ENCODE assay signal across 22 mouse cellular contexts in the genomic region with DNA sequence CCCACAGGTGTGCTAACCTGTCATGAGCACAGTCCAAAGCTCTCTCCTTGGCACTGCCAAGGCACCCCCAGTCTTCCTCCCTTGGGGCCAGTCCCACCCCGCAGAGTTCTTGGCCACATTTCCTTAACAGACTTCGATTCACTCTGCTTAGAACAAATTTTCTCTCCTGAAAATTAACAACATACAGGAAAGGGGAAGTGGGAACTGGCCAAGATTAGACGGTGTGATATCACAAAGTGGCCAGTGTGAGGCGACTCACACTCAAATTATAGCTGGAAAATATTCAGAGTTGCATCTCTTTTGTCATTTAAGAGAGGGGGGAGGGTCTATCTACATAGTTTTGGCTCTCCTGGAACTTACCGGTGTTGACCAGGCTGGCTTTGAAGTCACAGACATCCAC. TPM values are rescaled to one million over a fixed set of nuclear protein-coding genes. Genes with fewer than 3 reads are reported as not detected.
DNase-seq lines count a peak whose midpoint lies in the region; ATAC-seq and TF ChIP-seq lines count a peak whose summit lies in the region.
"Had no signal": no experiment of that assay in that cellular context is flagged by ENCODE, and none has a peak within 500 bp of the region (broad histone marks: within the 10 kb centered on the region; RNA-seq: fewer than 3 reads in every experiment).

No protein-coding gene starts in this region.

- H3K27ac ChIP-seq in layer of hippocampus, adult 2 months: no peak overlapping the region
- H3K27ac ChIP-seq: gastrocnemius, adult 2 months; heart, adult 2 months; hindbrain, embryonic 12.5 days; limb, embryonic 10.5 days; lung, embryonic 15.5 days had no signal

- no peak overlapping the region for H3K4me3 ChIP-seq in layer of hippocampus, adult 2 months
- H3K4me3 ChIP-seq: erythroblast, embryonic 14.5 days; gastrocnemius, adult 2 months; heart, adult 2 months; hindbrain, embryonic 12.5 days; limb, embryonic 10.5 days had no signal

- TF ChIP-seq CTCF in layer of hippocampus, adult 2 months (conservative IDR thresholded peaks at IDR 0.05): 0 out of 2 replicates have a peak, but pooled peaks have one; percentile 19

- intact Hi-C loops in gastrocnemius, postnatal 14 days (cut with DNase I; ENCODE audit: low total_unique reads): no loop called here

- no peaks in the 10 kb centered on the region for H3K27me3 ChIP-seq in splenic B cell, adult 2 months (ENCODE audit: control insufficient read depth, insufficient read depth, low read length, poor library complexity, severe bottlenecking)

- no peaks in the 10 kb centered on the region for H3K36me3 ChIP-seq in splenic B cell, adult 2 months (ENCODE audit: control insufficient read depth, insufficient read depth, low read length, poor library complexity, severe bottlenecking)
- H3K36me3 ChIP-seq: G1E; hindbrain, embryonic 12.5 days; limb, embryonic 10.5 days had no signal

- no peak for DNase-seq in layer of hippocampus, adult 2 months (ENCODE audit: low spot score in 2 of 2)
- no peak for DNase-seq in layer of hippocampus, adult 8-10 months (ENCODE audit: low spot score in 2 of 2)
- peak; percentile 51 for DNase-seq in ES-CJ7 (ENCODE audit: low read depth, low spot score)
- DNase-seq in splenic B cell, adult 2 months (ENCODE audit: low read depth, low spot score): peak; percentile 36
- no peak for DNase-seq in cerebellum, adult 8-10 months
- DNase-seq in thymus, postnatal 36 days: no peak
- no peak for DNase-seq in gastrocnemius, postnatal 14 days
- DNase-seq: adrenal gland, adult 8-10 months; cerebellum, adult 18-20 months; gastrocnemius, adult 2 months; heart, adult 2 months; kidney, adult 11 months; spleen, adult 18-20 months; thymus, adult 2 months had no signal

- ATAC-seq in hematopoietic stem cell, adult 5-6 weeks (replicated peaks in 1 of 2; ENCODE audit: insufficient read depth in 1 of 2, low FRiP score in 2 of 2, low TSS enrichment in 1 of 2, low read depth in 1 of 2, poor library complexity in 2 of 2, severe bottlenecking in 2 of 2): peak; percentile 26 to 43; a peak in 2 of 4 replicates
- ATAC-seq: forebrain, embryonic 14.5 days had no signal

RNA-seq across cellular contexts. Expression of a gene that starts 3.5 kb away (rescaled TPM):
- total RNA-seq in layer of hippocampus, adult 2 months (2021): under 1 TPM; 0.27 to 0.46 TPM
- under 1 TPM in 3 of 4 experiments, not detected in 1; 0.35 to 0.78 (median 0.68) TPM for total RNA-seq in layer of hippocampus, adult 8-10 months (2022)
- total RNA-seq in hematopoietic stem cell, adult 5-6 weeks (2017): 2.3 and 3.6 TPM in 2 replicates
- under 1 TPM in 1 of 2 experiments, not detected in 1; 0.12 TPM for total RNA-seq in gastrocnemius, postnatal 14 days (2021)
- total RNA-seq: G1E; gastrocnemius, adult 2 months; heart, adult 2 months; left cerebral cortex, adult 18-20 months had no signal

RNA-seq across cellular contexts. Expression of a gene that starts 32.9 kb away (rescaled TPM):
- total RNA-seq in layer of hippocampus, adult 2 months (2021): 10 to 100 TPM; 40.2 to 41.2 TPM
- total RNA-seq in layer of hippocampus, adult 8-10 months (2022): 10 to 100 TPM; 36.5 to 39.5 (median 38.1) TPM
- total RNA-seq in hematopoietic stem cell, adult 5-6 weeks (2017): 109 and 134 TPM in 2 replicates
- 10 to 100 TPM in 1 of 2 experiments, 1 to 10 TPM in 1; 9.9 to 10.7 TPM for total RNA-seq in gastrocnemius, postnatal 14 days (2021)

Comparison
In these comparisons a context has a peak if more than half of its experiments do, and no peak if none do; other contexts are left out.
1. DNase-seq: peak in ES-CJ7 (single experiment) and splenic B cell, adult 2 months (single experiment); none in layer of hippocampus, adult 2 months (0 of 2), layer of hippocampus, adult 8-10 months (0 of 2), cerebellum, adult 8-10 months (single experiment), thymus, postnatal 36 days (0 of 2) and gastrocnemius, postnatal 14 days (single experiment).